ENCODE assay signal across 8 mouse cellular contexts in genomic region chr6:38874035-38874434, GRCm38 (mm10). TPM values are rescaled to one million over a fixed set of nuclear protein-coding genes. Genes with fewer than 3 reads are reported as not detected.
A peak's percentile ranks its signal among the peaks of the same experiment; 100 is the strongest.
DNase-seq lines count a peak whose midpoint lies in the region; ATAC-seq lines count a peak whose summit lies in the region.

No protein-coding gene starts in this region.

- peak; percentile 38 for DNase-seq in cerebellum, adult 11 months
- peak; percentile 68 to 70 for DNase-seq in cerebellum, adult 18-20 months
- DNase-seq in forebrain, embryonic 14.5 days (ENCODE audit: low spot score), result peak; percentile 90
- DNase-seq in hindbrain, embryonic 10.5 days (ENCODE audit: low spot score), result peak; percentile 64
- peak; percentile 63 for DNase-seq in layer of hippocampus, adult 9-10 months (ENCODE audit: low spot score)
- peak; percentile 82 for DNase-seq in retina, postnatal 1 day

- no peak overlapping the region; the same call in 1 of the 2 replicates for H3K27ac ChIP-seq in forebrain, embryonic 14.5 days (ENCODE audit: low read depth, low read length)
- peak overlapping the region; percentile 100 for H3K27ac ChIP-seq in hindbrain, embryonic 10.5 days
- no peak overlapping the region for H3K27ac ChIP-seq in lung, embryonic 16.5 days (ENCODE audit: low read length)

- no peaks in the 10 kb centered on the region for H3K27me3 ChIP-seq in forebrain, embryonic 14.5 days (replicated peaks; ENCODE audit: control insufficient read depth, insufficient read depth, low read length)
- peaks cover 13% of the 10 kb centered on the region; the same call in 1 of the 2 replicates for H3K27me3 ChIP-seq in hindbrain, embryonic 10.5 days (ENCODE audit: insufficient read depth, poor library complexity, severe bottlenecking)
- no peaks in the 10 kb centered on the region for H3K27me3 ChIP-seq in lung, embryonic 16.5 days (ENCODE audit: control insufficient read depth, insufficient read depth, low read depth, low read length)

- no peaks in the 10 kb centered on the region for H3K9me3 ChIP-seq in forebrain, embryonic 14.5 days (replicated peaks; ENCODE audit: control insufficient read depth, low read length)
- H3K9me3 ChIP-seq in hindbrain, embryonic 10.5 days, result no peaks in the 10 kb centered on the region
- H3K9me3 ChIP-seq in lung, embryonic 16.5 days (ENCODE audit: control insufficient read depth, low read length), result no peaks in the 10 kb centered on the region

- ATAC-seq in cerebellum, adult (ENCODE audit: insufficient number of reproducible peaks, low FRiP score, low TSS enrichment), result no peak
- peak; percentile 24 for ATAC-seq in forebrain, embryonic 14.5 days
- ATAC-seq in lung, embryonic 16.5 days (ENCODE audit: low read depth), result no peak

- peak overlapping the region; percentile 96 for H3K4me3 ChIP-seq in forebrain, embryonic 14.5 days (ENCODE audit: low read depth, low read length)
- peak overlapping the region; percentile 100 for H3K4me3 ChIP-seq in hindbrain, embryonic 10.5 days
- peak overlapping the region; percentile 89 for H3K4me3 ChIP-seq in lung, embryonic 16.5 days (ENCODE audit: low read length)

- WGBS in forebrain, embryonic 14.5 days, result under 1% methylated on average over 8 of the region's 8 CpGs
- 17% methylated on average over 8 of the region's 8 CpGs for WGBS in hindbrain, embryonic 10.5 days
- 5% methylated on average over 8 of the region's 8 CpGs for WGBS in lung, embryonic 16.5 days

- peak overlapping the region; percentile 100 for H3K9ac ChIP-seq in forebrain, embryonic 14.5 days (ENCODE audit: low read length)
- peak overlapping the region; percentile 98 for H3K9ac ChIP-seq in lung, embryonic 16.5 days (ENCODE audit: low read length)

- peaks cover 31% of the 10 kb centered on the region for H3K4me1 ChIP-seq in forebrain, embryonic 14.5 days (ENCODE audit: control insufficient read depth, insufficient read depth, low read length)
- peaks cover 58% of the 10 kb centered on the region for H3K4me1 ChIP-seq in hindbrain, embryonic 10.5 days (replicated peaks)
- peaks cover 15% of the 10 kb centered on the region for H3K4me1 ChIP-seq in lung, embryonic 16.5 days (replicated peaks; ENCODE audit: control insufficient read depth, insufficient read depth, low read length)

- H3K36me3 ChIP-seq in forebrain, embryonic 14.5 days (ENCODE audit: control insufficient read depth, insufficient read depth, low read length), result 0 out of 2 replicates have a peak, but pooled peaks cover 4% of the 10 kb centered on the region
- H3K36me3 ChIP-seq in hindbrain, embryonic 10.5 days, result no peaks in the 10 kb centered on the region
- peaks cover 3% of the 10 kb centered on the region; the same call in 1 of the 2 replicates for H3K36me3 ChIP-seq in lung, embryonic 16.5 days (ENCODE audit: control insufficient read depth, insufficient read depth, low read length)

- H3K4me2 ChIP-seq in forebrain, embryonic 14.5 days (ENCODE audit: low read length), result peak overlapping the region; percentile 62
- peak overlapping the region; percentile 72 for H3K4me2 ChIP-seq in lung, embryonic 16.5 days (ENCODE audit: low read depth, low read length)

RNA-seq across cellular contexts. Expression of gene Tbxas1, which starts 1.2 kb away (rescaled TPM):
- polyA plus RNA-seq in forebrain, embryonic 14.5 days (2014; fragmentation: Nextera tagmentation; extraction: Ambion mirVana), result 1.2 and 1.6 TPM in 2 replicates
- polyA plus RNA-seq in hindbrain, embryonic 10.5 days (2016; fragmentation: Nextera tagmentation; extraction: Ambion mirVana), result 1.1 and 1.9 TPM in 2 replicates
- 3.9 and 4.1 TPM in 2 replicates for polyA plus RNA-seq in lung, embryonic 16.5 days (2015; fragmentation: Nextera tagmentation; extraction: Ambion mirVana)

RNA-seq across cellular contexts. Expression of gene Hipk2, which starts 1.9 kb away (rescaled TPM):
- 16.0 and 19.1 TPM in 2 replicates for polyA plus RNA-seq in forebrain, embryonic 14.5 days (2014; fragmentation: Nextera tagmentation; extraction: Ambion mirVana)
- polyA plus RNA-seq in hindbrain, embryonic 10.5 days (2016; fragmentation: Nextera tagmentation; extraction: Ambion mirVana), result 28.5 and 29.6 TPM in 2 replicates
- 19.8 and 21.0 TPM in 2 replicates for polyA plus RNA-seq in lung, embryonic 16.5 days (2015; fragmentation: Nextera tagmentation; extraction: Ambion mirVana)

Comparison
In these comparisons a context has a peak if more than half of its experiments do, and no peak if none do; other contexts are left out.
1. DNase-seq: peak in every context shown above with its lines; median percentile 90 in forebrain, embryonic 14.5 days; 82 in retina, postnatal 1 day; 69 in cerebellum, adult 18-20 months; 64 in hindbrain, embryonic 10.5 days; 63 in layer of hippocampus, adult 9-10 months; 38 in cerebellum, adult 11 months.